Mouse (Mus musculus) C2C12 (cell line): ENCODE measurements around the gene Asrgl1. TPM values are rescaled to one million over a fixed set of nuclear protein-coding genes. Genes with fewer than 3 reads are reported as not detected.
A peak's percentile ranks its signal among the peaks of the same experiment; 100 is the strongest.

ENCODE experiments used
- H3K27me3 ChIP-seq: one replicate; pipeline ENCODE4 v1.6.1; 2011; ENCODE audit not compliant: control insufficient read depth, insufficient read depth, insufficient read length
- H3K36me3 ChIP-seq: one replicate; pipeline ENCODE4 v1.6.1; 2011; ENCODE audit not compliant: control insufficient read depth, insufficient read depth
- H3K4me3 ChIP-seq: one replicate; pipeline ENCODE4 v1.5.1; 2011; ENCODE audit warnings: mild to moderate bottlenecking, control low read depth; ENCODE audit not compliant: poor library complexity, insufficient read depth, severe bottlenecking
- H3K79me2 ChIP-seq: one replicate; pipeline ENCODE4 v1.6.1; 2011; ENCODE audit not compliant: control insufficient read depth, insufficient read depth
- H3K79me3 ChIP-seq: one replicate; pipeline ENCODE4 v1.6.1; 2011; ENCODE audit warnings: low read depth, control low read depth
- H3ac ChIP-seq: one replicate; pipeline ENCODE3; 2011; ENCODE audit warnings: low read depth; ENCODE audit not compliant: control insufficient read depth, insufficient read length
- CEBPB ChIP-seq: IDR thresholded peaks from one replicate; pipeline ENCODE4 v1.6.1; 2011; ENCODE audit warnings: low read depth, mild to moderate bottlenecking, control low read depth, moderate library complexity
- CTCF ChIP-seq: IDR thresholded peaks from one replicate; pipeline ENCODE4 v1.5.1; 2011; ENCODE audit not compliant: control insufficient read depth, insufficient read depth, insufficient read length
- FOSL1 ChIP-seq: IDR thresholded peaks from one replicate; pipeline ENCODE4 v1.8.0; 2011; ENCODE audit warnings: mild to moderate bottlenecking, low read length; ENCODE audit not compliant: poor library complexity, insufficient read depth, severe bottlenecking
- MAX ChIP-seq: IDR thresholded peaks from one replicate; pipeline ENCODE4 v1.6.1; 2011; ENCODE audit warnings: mild to moderate bottlenecking, control low read depth
- MYOD1 ChIP-seq: IDR thresholded peaks from one replicate; pipeline ENCODE4 v1.6.1; 2011; ENCODE audit warnings: low read depth; ENCODE audit not compliant: control insufficient read depth, insufficient read length
- MYOG ChIP-seq: IDR thresholded peaks from one replicate; pipeline ENCODE4 v1.6.1; 2011; ENCODE audit not compliant: control insufficient read depth, insufficient read length; ENCODE audit errors: extremely low read depth
- USF1 ChIP-seq: IDR thresholded peaks from one replicate; pipeline ENCODE4 v1.6.1; 2011; ENCODE audit warnings: low read depth, mild to moderate bottlenecking, control low read depth, moderate library complexity
- polyA plus RNA-seq: library from polyadenylated mRNA; unstranded; fragments of >200 nt; fragmentation: generic; extraction: Trizol; gene quantifications from one replicate; pipeline ENCODE4 v1.2.1, GENCODE M21; 2012; ENCODE audit warnings: missing spikeins

Asrgl1 gene
- polyA plus RNA-seq, 1 experiment, result 4.1 TPM

- Histone ChIP-seq H3K36me3 (no peaks in the 10 kb centered on the region), H3K27me3 (no peaks in the 10 kb centered on the region), H3K79me2 (no peaks in the 10 kb centered on the region), H3K79me3 (no peaks in the 10 kb centered on the region), H3ac (no peak overlapping the region), H3K4me3 (no peak overlapping the region)
- TF ChIP-seq CTCF (no peak), USF1 (no peak), MYOG (no peak), FOSL1 (no peak), CEBPB (no peak), MYOD1 (no peak), MAX (no peak)
These were observed 28.1 kb downstream of the Asrgl1 start for GRCm38 (mm10) chr19:9107379-9107755.

GRCm38 (mm10) chr19:9106751-9107378 lies 28.6 kb downstream of the Asrgl1 start:
- no peak overlapping the region for H3ac ChIP-seq
- no peaks in the 10 kb centered on the region for H3K79me3 ChIP-seq
- TF ChIP-seq MYOD1 (peak; percentile 2), CEBPB (no peak), MAX (peak; percentile 75)
- H3K4me3 ChIP-seq, result no peak overlapping the region
- no peaks in the 10 kb centered on the region for H3K36me3 ChIP-seq
- H3K27me3 ChIP-seq, result no peaks in the 10 kb centered on the region
- no peaks in the 10 kb centered on the region for H3K79me2 ChIP-seq

GRCm38 (mm10) chr19:9106096-9106495 lies 29.3 kb downstream of the Asrgl1 start:
- no peaks in the 10 kb centered on the region for H3K36me3 ChIP-seq
- TF ChIP-seq USF1 (peak; percentile 78), MAX (peak; percentile 55), CTCF (no peak)
- no peaks in the 10 kb centered on the region for H3K79me3 ChIP-seq
- no peaks in the 10 kb centered on the region for H3K79me2 ChIP-seq
- H3K27me3 ChIP-seq, result no peaks in the 10 kb centered on the region
- H3ac ChIP-seq, result peak overlapping the region; percentile 12
- H3K4me3 ChIP-seq, result no peak overlapping the region

- Histone ChIP-seq H3K4me3 (no peak overlapping the region), H3K79me3 (no peaks in the 10 kb centered on the region), H3ac (no peak overlapping the region), H3K27me3 (no peaks in the 10 kb centered on the region), H3K79me2 (no peaks in the 10 kb centered on the region), H3K36me3 (no peaks in the 10 kb centered on the region)
- TF ChIP-seq MYOD1 (no peak), MAX (no peak), MYOG (no peak), USF1 (no peak), CEBPB (no peak), CTCF (no peak), FOSL1 (no peak)
These were observed 30.2 kb downstream of the Asrgl1 start for GRCm38 (mm10) chr19:9105101-9105685.

GRCm38 (mm10) chr19:9103986-9104385 lies 31.4 kb downstream of the Asrgl1 start:
- TF ChIP-seq MYOG (no peak), CEBPB (no peak), USF1 (no peak)
- no peak overlapping the region for H3ac ChIP-seq

GRCm38 (mm10) chr19:9101062-9101457 lies 34.4 kb downstream of the Asrgl1 start:
- Histone ChIP-seq H3K36me3 (no peaks in the 10 kb centered on the region), H3K27me3 (no peaks in the 10 kb centered on the region), H3K79me2 (no peaks in the 10 kb centered on the region), H3K79me3 (no peaks in the 10 kb centered on the region), H3ac (no peak overlapping the region), H3K4me3 (no peak overlapping the region)
- no peak for TF ChIP-seq USF1
- TF ChIP-seq MYOD1, result no peak
- TF ChIP-seq CTCF, result no peak
- TF ChIP-seq MAX, result no peak
- no peak for TF ChIP-seq FOSL1
- no peak for TF ChIP-seq CEBPB
- TF ChIP-seq MYOG, result no peak

More at GRCm38 (mm10) chr19:9103986-9104385, 31.4 kb downstream of the Asrgl1 start:
- no peaks in the 10 kb centered on the region for H3K79me3 ChIP-seq
- no peaks in the 10 kb centered on the region for H3K27me3 ChIP-seq
- no peak overlapping the region for H3K4me3 ChIP-seq
- H3K79me2 ChIP-seq, result no peaks in the 10 kb centered on the region
- no peaks in the 10 kb centered on the region for H3K36me3 ChIP-seq
